Mouse (Mus musculus): Measurements from ENCODE around the gene Vwa8. TPM values are rescaled to one million over a fixed set of nuclear protein-coding genes. Genes with fewer than 3 reads are reported as not detected.

Gene Vwa8
- polyA plus RNA-seq, 1 experiment from 2014 or later, result 13.9 TPM

GRCm38 (mm10) chr14:79083573-79083972 lies 234.7 kb downstream of the Vwa8 start:
- WGBS, result 52% methylated on average over 7 of the region's 7 CpGs
- H3K36me3 ChIP-seq (ENCODE audit: control insufficient read depth, insufficient read depth, low read length), result no peaks in the 10 kb centered on the region

GRCm38 (mm10) chr14:79086006-79086405 lies 237.2 kb downstream of the Vwa8 start:
- 76% methylated on average over 5 of the region's 5 CpGs for WGBS
- Histone ChIP-seq H3K27ac (ENCODE audit: low read length) (no peak overlapping the region), H3K9ac (ENCODE audit: low read depth, low read length) (no peak overlapping the region), H3K4me1 (ENCODE audit: control insufficient read depth, insufficient read depth, low read length) (peaks cover 12% of the 10 kb centered on the region; the same call in 1 of the 2 replicates), H3K36me3 (ENCODE audit: control insufficient read depth, insufficient read depth, low read length) (no peaks in the 10 kb centered on the region), H3K9me3 (ENCODE audit: control insufficient read depth, low read length) (no peaks in the 10 kb centered on the region), H3K4me2 (ENCODE audit: low read depth, low read length) (no peak overlapping the region), H3K4me3 (ENCODE audit: low read length) (no peak overlapping the region), H3K27me3 (replicated peaks; ENCODE audit: control insufficient read depth, insufficient read depth, low read length) (no peaks in the 10 kb centered on the region)
- ATAC-seq, result no peak

More at GRCm38 (mm10) chr14:79083573-79083972, 234.7 kb downstream of the Vwa8 start:
- Histone ChIP-seq H3K4me2 (ENCODE audit: low read depth, low read length) (no peak overlapping the region), H3K9me3 (ENCODE audit: control insufficient read depth, low read length) (no peaks in the 10 kb centered on the region), H3K27ac (ENCODE audit: low read length) (no peak overlapping the region), H3K27me3 (replicated peaks; ENCODE audit: control insufficient read depth, insufficient read depth, low read length) (no peaks in the 10 kb centered on the region), H3K9ac (ENCODE audit: low read depth, low read length) (no peak overlapping the region), H3K4me1 (ENCODE audit: control insufficient read depth, insufficient read depth, low read length) (peaks cover 3% of the 10 kb centered on the region; the same call in 1 of the 2 replicates), H3K4me3 (ENCODE audit: low read length) (no peak overlapping the region)
- peak; percentile 77; the same call in 1 of the 2 replicates for ATAC-seq

- peaks cover 3% of the 10 kb centered on the region for H3K36me3 ChIP-seq (ENCODE audit: control insufficient read depth, insufficient read depth, low read length)
- H3K4me2 ChIP-seq (ENCODE audit: low read depth, low read length), result no peak overlapping the region
- WGBS, result 43% methylated on average over 2 of the region's 2 CpGs
- no peaks in the 10 kb centered on the region for H3K9me3 ChIP-seq (ENCODE audit: control insufficient read depth, low read length)
- no peak overlapping the region for H3K9ac ChIP-seq (ENCODE audit: low read depth, low read length)
- H3K27me3 ChIP-seq (replicated peaks; ENCODE audit: control insufficient read depth, insufficient read depth, low read length), result no peaks in the 10 kb centered on the region
- H3K4me1 ChIP-seq (ENCODE audit: control insufficient read depth, insufficient read depth, low read length), result peaks cover 12% of the 10 kb centered on the region; the same call in 1 of the 2 replicates
- no peak overlapping the region for H3K4me3 ChIP-seq (ENCODE audit: low read length)
- ATAC-seq, result peak; percentile 71
- H3K27ac ChIP-seq (ENCODE audit: low read length), result 0 out of 2 replicates have a peak overlapping the region, but pooled peaks have one; percentile 16
These were observed 240.6 kb downstream of the Vwa8 start for GRCm38 (mm10) chr14:79089464-79089863.

- Histone ChIP-seq H3K9ac (ENCODE audit: low read depth, low read length) (no peak overlapping the region), H3K4me3 (ENCODE audit: low read length) (no peak overlapping the region), H3K9me3 (ENCODE audit: control insufficient read depth, low read length) (no peaks in the 10 kb centered on the region), H3K4me1 (ENCODE audit: control insufficient read depth, insufficient read depth, low read length) (no peaks in the 10 kb centered on the region), H3K27me3 (replicated peaks; ENCODE audit: control insufficient read depth, insufficient read depth, low read length) (no peaks in the 10 kb centered on the region), H3K27ac (ENCODE audit: low read length) (no peak overlapping the region), H3K4me2 (ENCODE audit: low read depth, low read length) (no peak overlapping the region), H3K36me3 (ENCODE audit: control insufficient read depth, insufficient read depth, low read length) (peaks cover 5% of the 10 kb centered on the region)
- ATAC-seq, result no peak
- WGBS, result 92% methylated on average over 12 of the region's 12 CpGs
These were observed 248.3 kb downstream of the Vwa8 start for GRCm38 (mm10) chr14:79097181-79097580.

GRCm38 (mm10) chr14:79106655-79107515 lies 258.0 kb downstream of the Vwa8 start:
- no peak overlapping the region for H3K27ac ChIP-seq (ENCODE audit: low read length)
- no peaks in the 10 kb centered on the region for H3K27me3 ChIP-seq (replicated peaks; ENCODE audit: control insufficient read depth, insufficient read depth, low read length)
- no peak overlapping the region for H3K9ac ChIP-seq (ENCODE audit: low read depth, low read length)
- no peaks in the 10 kb centered on the region for H3K36me3 ChIP-seq (ENCODE audit: control insufficient read depth, insufficient read depth, low read length)
- no peak overlapping the region for H3K4me3 ChIP-seq (ENCODE audit: low read length)
- peak; percentile 61 for ATAC-seq
- no peak overlapping the region for H3K4me2 ChIP-seq (ENCODE audit: low read depth, low read length)
- WGBS, result 34% methylated on average over 14 of the region's 14 CpGs
- no peaks in the 10 kb centered on the region for H3K4me1 ChIP-seq (ENCODE audit: control insufficient read depth, insufficient read depth, low read length)
- H3K9me3 ChIP-seq (ENCODE audit: control insufficient read depth, low read length), result no peaks in the 10 kb centered on the region

GRCm38 (mm10) chr14:79109375-79109774 lies 260.5 kb downstream of the Vwa8 start:
- Histone ChIP-seq H3K27me3 (replicated peaks; ENCODE audit: control insufficient read depth, insufficient read depth, low read length) (no peaks in the 10 kb centered on the region), H3K4me1 (ENCODE audit: control insufficient read depth, insufficient read depth, low read length) (peaks cover 3% of the 10 kb centered on the region; the same call in 1 of the 2 replicates), H3K36me3 (ENCODE audit: control insufficient read depth, insufficient read depth, low read length) (no peaks in the 10 kb centered on the region), H3K9me3 (ENCODE audit: control insufficient read depth, low read length) (no peaks in the 10 kb centered on the region), H3K4me3 (ENCODE audit: low read length) (no peak overlapping the region), H3K9ac (ENCODE audit: low read depth, low read length) (no peak overlapping the region), H3K27ac (ENCODE audit: low read length) (no peak overlapping the region), H3K4me2 (ENCODE audit: low read depth, low read length) (no peak overlapping the region)
- WGBS, result 32% methylated on average over 1 of the region's 1 CpGs
- ATAC-seq, result peak; percentile 57; the same call in 1 of the 2 replicates

GRCm38 (mm10) chr14:79110012-79110411 lies 261.2 kb downstream of the Vwa8 start:
- no peak overlapping the region for H3K27ac ChIP-seq (ENCODE audit: low read length)
- H3K9me3 ChIP-seq (ENCODE audit: control insufficient read depth, low read length), result no peaks in the 10 kb centered on the region
- H3K4me2 ChIP-seq (ENCODE audit: low read depth, low read length), result no peak overlapping the region
- H3K4me3 ChIP-seq (ENCODE audit: low read length), result no peak overlapping the region
- no peaks in the 10 kb centered on the region for H3K36me3 ChIP-seq (ENCODE audit: control insufficient read depth, insufficient read depth, low read length)
- peaks cover 3% of the 10 kb centered on the region; the same call in 1 of the 2 replicates for H3K4me1 ChIP-seq (ENCODE audit: control insufficient read depth, insufficient read depth, low read length)
- 55% methylated on average over 3 of the region's 3 CpGs for WGBS
- H3K9ac ChIP-seq (ENCODE audit: low read depth, low read length), result no peak overlapping the region
- H3K27me3 ChIP-seq (replicated peaks; ENCODE audit: control insufficient read depth, insufficient read depth, low read length), result no peaks in the 10 kb centered on the region
- ATAC-seq, result no peak

GRCm38 (mm10) chr14:79112050-79112449 lies 263.2 kb downstream of the Vwa8 start:
- Histone ChIP-seq H3K27me3 (replicated peaks; ENCODE audit: control insufficient read depth, insufficient read depth, low read length) (no peaks in the 10 kb centered on the region), H3K36me3 (ENCODE audit: control insufficient read depth, insufficient read depth, low read length) (no peaks in the 10 kb centered on the region), H3K4me3 (ENCODE audit: low read length) (no peak overlapping the region), H3K4me2 (ENCODE audit: low read depth, low read length) (no peak overlapping the region), H3K9ac (ENCODE audit: low read depth, low read length) (no peak overlapping the region), H3K27ac (ENCODE audit: low read length) (no peak overlapping the region), H3K9me3 (ENCODE audit: control insufficient read depth, low read length) (no peaks in the 10 kb centered on the region), H3K4me1 (ENCODE audit: control insufficient read depth, insufficient read depth, low read length) (peaks cover 3% of the 10 kb centered on the region; the same call in 1 of the 2 replicates)
- no peak for ATAC-seq
- whole genome bisulfite sequencing, result 48% methylated on average over 6 of the region's 6 CpGs

- no peak for ATAC-seq
- Histone ChIP-seq H3K4me2 (ENCODE audit: low read depth, low read length) (no peak overlapping the region), H3K27me3 (replicated peaks; ENCODE audit: control insufficient read depth, insufficient read depth, low read length) (no peaks in the 10 kb centered on the region), H3K4me1 (ENCODE audit: control insufficient read depth, insufficient read depth, low read length) (peaks cover 3% of the 10 kb centered on the region; the same call in 1 of the 2 replicates), H3K36me3 (ENCODE audit: control insufficient read depth, insufficient read depth, low read length) (no peaks in the 10 kb centered on the region), H3K27ac (ENCODE audit: low read length) (no peak overlapping the region), H3K9ac (ENCODE audit: low read depth, low read length) (no peak overlapping the region), H3K9me3 (ENCODE audit: control insufficient read depth, low read length) (no peaks in the 10 kb centered on the region), H3K4me3 (ENCODE audit: low read length) (no peak overlapping the region)
- WGBS, result 80% methylated on average over 11 of the region's 11 CpGs
These were observed 265.9 kb downstream of the Vwa8 start for GRCm38 (mm10) chr14:79114526-79115383.
